Mouse (Mus musculus): Measurements from ENCODE around the gene Alg5.

GRCm38 (mm10) chr3:54756058-54756457, 20.7 kb downstream of the Alg5 start:
- TF ChIP-seq GATA1 (IDR thresholded peaks at IDR 0.05; ENCODE audit: borderline replicate concordance, low read length) (no peak), FLI1 (IDR thresholded peaks at IDR 0.05; ENCODE audit: low read length) (no peak)
